Mouse (Mus musculus): ENCODE results near the gene Ccpg1. TPM values are rescaled to one million over a fixed set of nuclear protein-coding genes. Genes with fewer than 3 reads are reported as not detected.

The Ccpg1 gene
- polyA plus RNA-seq, 1 experiment from 2014 or later, result 58.2 TPM

GRCm38 (mm10) chr9:73033406-73033805 lies 48.2 kb downstream of the Ccpg1 start:
- ATAC-seq, result no peak
- no peaks in the 10 kb centered on the region for H3K9me3 ChIP-seq (ENCODE audit: control insufficient read depth, low read length)
- H3K36me3 ChIP-seq (ENCODE audit: control insufficient read depth, insufficient read depth), result peaks cover 4% of the 10 kb centered on the region; the same call in 1 of the 2 replicates
- 93% methylated on average over 1 of the region's 1 CpGs for WGBS
- H3K4me2 ChIP-seq (ENCODE audit: low read length), result no peak overlapping the region
- H3K9ac ChIP-seq (replicated peaks; ENCODE audit: low read depth, low read length), result no peak overlapping the region
- peaks cover under 1% of the 10 kb centered on the region for H3K4me1 ChIP-seq (replicated peaks; ENCODE audit: control insufficient read depth, insufficient read depth, low read length)
- no peak overlapping the region for H3K27ac ChIP-seq (ENCODE audit: low read length)
- no peak overlapping the region for H3K4me3 ChIP-seq (replicated peaks; ENCODE audit: low read length)
- H3K27me3 ChIP-seq (replicated peaks; ENCODE audit: control insufficient read depth, insufficient read depth, low read length), result no peaks in the 10 kb centered on the region

- WGBS, result under 1% methylated on average over 49 of the region's 49 CpGs
- Histone ChIP-seq H3K9ac (replicated peaks; ENCODE audit: low read depth, low read length) (peak overlapping the region; percentile 86), H3K27me3 (replicated peaks; ENCODE audit: control insufficient read depth, insufficient read depth, low read length) (no peaks in the 10 kb centered on the region), H3K4me2 (ENCODE audit: low read length) (peak overlapping the region; percentile 82), H3K27ac (ENCODE audit: low read length) (peak overlapping the region; percentile 86), H3K9me3 (ENCODE audit: control insufficient read depth, low read length) (no peaks in the 10 kb centered on the region), H3K4me3 (replicated peaks; ENCODE audit: low read length) (peak overlapping the region; percentile 96), H3K36me3 (ENCODE audit: control insufficient read depth, insufficient read depth) (no peaks in the 10 kb centered on the region), H3K4me1 (replicated peaks; ENCODE audit: control insufficient read depth, insufficient read depth, low read length) (peaks cover 17% of the 10 kb centered on the region)
- peak; percentile 91 for ATAC-seq
Measured at GRCm38 (mm10) chr9:73039222-73039945, 54.2 kb downstream of the Ccpg1 start.

GRCm38 (mm10) chr9:73040080-73040479 lies 54.9 kb downstream of the Ccpg1 start, which contains the start of gene Pigb:
Gene Pigb, minus strand, starts transcription at chr9:73040378.
- H3K4me3 ChIP-seq (replicated peaks; ENCODE audit: low read length), result peak within 1 kb of the TSS; percentile 96
- no peaks in the 10 kb centered on the region for H3K36me3 ChIP-seq (ENCODE audit: control insufficient read depth, insufficient read depth)
- peak within 1 kb of the TSS; percentile 82 for H3K4me2 ChIP-seq (ENCODE audit: low read length)
- no peaks in the 10 kb centered on the region for H3K9me3 ChIP-seq (ENCODE audit: control insufficient read depth, low read length)
- WGBS, result 32% methylated on average over 6 of the region's 6 CpGs
- peaks cover 24% of the 10 kb centered on the region for H3K4me1 ChIP-seq (replicated peaks; ENCODE audit: control insufficient read depth, insufficient read depth, low read length)
- peak within 1 kb of the TSS; percentile 86 for H3K27ac ChIP-seq (ENCODE audit: low read length)
- H3K27me3 ChIP-seq (replicated peaks; ENCODE audit: control insufficient read depth, insufficient read depth, low read length), result no peaks in the 10 kb centered on the region
- H3K9ac ChIP-seq (replicated peaks; ENCODE audit: low read depth, low read length), result peak within 1 kb of the TSS; percentile 86
- no peak for ATAC-seq

- Histone ChIP-seq H3K9ac (replicated peaks; ENCODE audit: low read depth, low read length) (peak within 1 kb of the TSS; percentile 61), H3K4me2 (ENCODE audit: low read length) (peak within 1 kb of the TSS; percentile 89), H3K4me1 (replicated peaks; ENCODE audit: control insufficient read depth, insufficient read depth, low read length) (peaks cover 17% of the 10 kb centered on the region), H3K9me3 (ENCODE audit: control insufficient read depth, low read length) (no peaks in the 10 kb centered on the region), H3K27me3 (replicated peaks; ENCODE audit: control insufficient read depth, insufficient read depth, low read length) (no peaks in the 10 kb centered on the region), H3K4me3 (replicated peaks; ENCODE audit: low read length) (peak within 1 kb of the TSS; percentile 51), H3K36me3 (ENCODE audit: control insufficient read depth, insufficient read depth) (no peaks in the 10 kb centered on the region), H3K27ac (ENCODE audit: low read length) (no peak within 1 kb of the TSS)
- WGBS, result 1% methylated on average over 41 of the region's 41 CpGs
- ATAC-seq, result peak; percentile 41
Measured at GRCm38 (mm10) chr9:73044146-73045079, 59.2 kb downstream of the Ccpg1 start, which contains the start of gene Rab27a. Gene Rab27a, plus strand, starts transcription at chr9:73044854.

- Histone ChIP-seq H3K27ac (ENCODE audit: low read length) (no peak overlapping the region), H3K36me3 (ENCODE audit: control insufficient read depth, insufficient read depth) (no peaks in the 10 kb centered on the region), H3K4me2 (ENCODE audit: low read length) (peak overlapping the region; percentile 89), H3K4me3 (replicated peaks; ENCODE audit: low read length) (peak overlapping the region; percentile 51), H3K9me3 (ENCODE audit: control insufficient read depth, low read length) (no peaks in the 10 kb centered on the region), H3K4me1 (replicated peaks; ENCODE audit: control insufficient read depth, insufficient read depth, low read length) (peaks cover 15% of the 10 kb centered on the region), H3K9ac (replicated peaks; ENCODE audit: low read depth, low read length) (peak overlapping the region; percentile 61), H3K27me3 (replicated peaks; ENCODE audit: control insufficient read depth, insufficient read depth, low read length) (no peaks in the 10 kb centered on the region)
- ATAC-seq, result no peak
- 14% methylated on average over 7 of the region's 7 CpGs for WGBS
Measured at GRCm38 (mm10) chr9:73045204-73045603, 60.0 kb downstream of the Ccpg1 start.

- Histone ChIP-seq H3K4me3 (replicated peaks; ENCODE audit: low read length) (no peak overlapping the region; the same call in 1 of the 2 replicates), H3K4me1 (replicated peaks; ENCODE audit: control insufficient read depth, insufficient read depth, low read length) (peaks cover 10% of the 10 kb centered on the region), H3K27me3 (replicated peaks; ENCODE audit: control insufficient read depth, insufficient read depth, low read length) (no peaks in the 10 kb centered on the region), H3K9me3 (ENCODE audit: control insufficient read depth, low read length) (no peaks in the 10 kb centered on the region), H3K9ac (replicated peaks; ENCODE audit: low read depth, low read length) (no peak overlapping the region), H3K4me2 (ENCODE audit: low read length) (peak overlapping the region; percentile 89), H3K36me3 (ENCODE audit: control insufficient read depth, insufficient read depth) (no peaks in the 10 kb centered on the region), H3K27ac (ENCODE audit: low read length) (no peak overlapping the region)
- no peak for ATAC-seq
- 79% methylated on average over 10 of the region's 10 CpGs for WGBS
Measured at GRCm38 (mm10) chr9:73045711-73046110, 60.5 kb downstream of the Ccpg1 start.

GRCm38 (mm10) chr9:73047906-73048305 lies 62.7 kb downstream of the Ccpg1 start:
- WGBS, result 90% methylated on average over 2 of the region's 2 CpGs
- Histone ChIP-seq H3K4me1 (replicated peaks; ENCODE audit: control insufficient read depth, insufficient read depth, low read length) (peaks cover 10% of the 10 kb centered on the region), H3K27me3 (replicated peaks; ENCODE audit: control insufficient read depth, insufficient read depth, low read length) (no peaks in the 10 kb centered on the region), H3K36me3 (ENCODE audit: control insufficient read depth, insufficient read depth) (no peaks in the 10 kb centered on the region), H3K9ac (replicated peaks; ENCODE audit: low read depth, low read length) (no peak overlapping the region), H3K27ac (ENCODE audit: low read length) (no peak overlapping the region), H3K4me3 (replicated peaks; ENCODE audit: low read length) (no peak overlapping the region), H3K9me3 (ENCODE audit: control insufficient read depth, low read length) (no peaks in the 10 kb centered on the region), H3K4me2 (ENCODE audit: low read length) (no peak overlapping the region)
- no peak for ATAC-seq

GRCm38 (mm10) chr9:73048927-73049326 lies 63.7 kb downstream of the Ccpg1 start:
- Histone ChIP-seq H3K4me2 (ENCODE audit: low read length) (no peak overlapping the region), H3K4me3 (replicated peaks; ENCODE audit: low read length) (no peak overlapping the region), H3K9me3 (ENCODE audit: control insufficient read depth, low read length) (no peaks in the 10 kb centered on the region), H3K9ac (replicated peaks; ENCODE audit: low read depth, low read length) (no peak overlapping the region), H3K27ac (ENCODE audit: low read length) (no peak overlapping the region), H3K36me3 (ENCODE audit: control insufficient read depth, insufficient read depth) (no peaks in the 10 kb centered on the region), H3K27me3 (replicated peaks; ENCODE audit: control insufficient read depth, insufficient read depth, low read length) (no peaks in the 10 kb centered on the region), H3K4me1 (replicated peaks; ENCODE audit: control insufficient read depth, insufficient read depth, low read length) (peaks cover 10% of the 10 kb centered on the region)
- 2% methylated on average over 4 of the region's 4 CpGs for WGBS
- ATAC-seq, result no peak

- Histone ChIP-seq H3K36me3 (ENCODE audit: control insufficient read depth, insufficient read depth) (no peaks in the 10 kb centered on the region), H3K27ac (ENCODE audit: low read length) (no peak overlapping the region), H3K4me1 (replicated peaks; ENCODE audit: control insufficient read depth, insufficient read depth, low read length) (peaks cover 4% of the 10 kb centered on the region), H3K9ac (replicated peaks; ENCODE audit: low read depth, low read length) (no peak overlapping the region), H3K9me3 (ENCODE audit: control insufficient read depth, low read length) (no peaks in the 10 kb centered on the region), H3K4me2 (ENCODE audit: low read length) (no peak overlapping the region), H3K27me3 (replicated peaks; ENCODE audit: control insufficient read depth, insufficient read depth, low read length) (no peaks in the 10 kb centered on the region), H3K4me3 (replicated peaks; ENCODE audit: low read length) (no peak overlapping the region)
- 57% methylated on average over 5 of the region's 5 CpGs for WGBS
- no peak for ATAC-seq
Measured at GRCm38 (mm10) chr9:73049833-73050232, 64.6 kb downstream of the Ccpg1 start.

Data from forebrain, embryonic 16.5 days (tissue).